Mouse (Mus musculus) C2C12 (cell line): ENCODE measurements at regions not wholly inside any gene's neighbourhood (a gene's known extent, or its start where the extent isn't known, plus 50 kb on each side); places are given as distances from the start of the nearest gene placed in this dataset.

Source experiments
- H3K27me3 ChIP-seq: one replicate; pipeline ENCODE4 v1.6.1; 2011; ENCODE audit not compliant: control insufficient read depth, insufficient read depth, insufficient read length
- H3K36me3 ChIP-seq: one replicate; pipeline ENCODE4 v1.6.1; 2011; ENCODE audit not compliant: control insufficient read depth, insufficient read depth
- H3K4me3 ChIP-seq: one replicate; pipeline ENCODE4 v1.5.1; 2011; ENCODE audit warnings: mild to moderate bottlenecking, control low read depth; ENCODE audit not compliant: poor library complexity, insufficient read depth, severe bottlenecking
- H3K79me2 ChIP-seq: one replicate; pipeline ENCODE4 v1.6.1; 2011; ENCODE audit not compliant: control insufficient read depth, insufficient read depth
- H3K79me3 ChIP-seq: one replicate; pipeline ENCODE4 v1.6.1; 2011; ENCODE audit warnings: low read depth, control low read depth
- H3ac ChIP-seq: one replicate; pipeline ENCODE3; 2011; ENCODE audit warnings: low read depth; ENCODE audit not compliant: control insufficient read depth, insufficient read length
- CEBPB ChIP-seq: IDR thresholded peaks from one replicate; pipeline ENCODE4 v1.6.1; 2011; ENCODE audit warnings: low read depth, mild to moderate bottlenecking, control low read depth, moderate library complexity
- CTCF ChIP-seq: IDR thresholded peaks from one replicate; pipeline ENCODE4 v1.5.1; 2011; ENCODE audit not compliant: control insufficient read depth, insufficient read depth, insufficient read length
- FOSL1 ChIP-seq: IDR thresholded peaks from one replicate; pipeline ENCODE4 v1.8.0; 2011; ENCODE audit warnings: mild to moderate bottlenecking, low read length; ENCODE audit not compliant: poor library complexity, insufficient read depth, severe bottlenecking
- MAX ChIP-seq: IDR thresholded peaks from one replicate; pipeline ENCODE4 v1.6.1; 2011; ENCODE audit warnings: mild to moderate bottlenecking, control low read depth
- MYOD1 ChIP-seq: IDR thresholded peaks from one replicate; pipeline ENCODE4 v1.6.1; 2011; ENCODE audit warnings: low read depth; ENCODE audit not compliant: control insufficient read depth, insufficient read length
- MYOG ChIP-seq: IDR thresholded peaks from one replicate; pipeline ENCODE4 v1.6.1; 2011; ENCODE audit not compliant: control insufficient read depth, insufficient read length; ENCODE audit errors: extremely low read depth
- USF1 ChIP-seq: IDR thresholded peaks from one replicate; pipeline ENCODE4 v1.6.1; 2011; ENCODE audit warnings: low read depth, mild to moderate bottlenecking, control low read depth, moderate library complexity

DNA sequence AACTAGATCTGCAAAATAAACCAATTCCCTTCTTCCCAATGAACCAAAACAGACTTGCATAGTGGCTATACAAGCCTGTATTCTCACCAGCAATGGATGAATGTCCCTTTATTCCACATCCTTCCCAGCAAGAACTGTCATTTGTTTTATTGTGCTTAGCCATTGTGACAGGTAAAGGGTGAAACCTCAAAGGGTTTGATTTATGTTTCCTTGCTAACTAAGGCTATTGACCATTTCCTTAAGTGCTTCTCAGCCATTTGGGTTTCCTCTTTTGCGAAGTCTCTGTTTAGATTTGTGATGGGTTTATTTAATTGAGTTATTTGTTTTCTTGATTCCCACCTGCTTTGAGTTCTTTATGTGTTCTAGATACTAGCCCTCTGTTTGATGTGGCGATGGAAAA is 281.5 kb downstream of the Klf6 start:
- Histone ChIP-seq H3K79me3 (no peaks in the 10 kb centered on the region), H3K36me3 (no peaks in the 10 kb centered on the region), H3K27me3 (no peaks in the 10 kb centered on the region), H3ac (no peak overlapping the region), H3K79me2 (no peaks in the 10 kb centered on the region), H3K4me3 (no peak overlapping the region)
- no peak for TF ChIP-seq MYOG
- TF ChIP-seq CTCF = no peak
- TF ChIP-seq CEBPB = no peak
- TF ChIP-seq MAX = no peak
- no peak for TF ChIP-seq USF1
- no peak for TF ChIP-seq FOSL1
- no peak for TF ChIP-seq MYOD1

DNA sequence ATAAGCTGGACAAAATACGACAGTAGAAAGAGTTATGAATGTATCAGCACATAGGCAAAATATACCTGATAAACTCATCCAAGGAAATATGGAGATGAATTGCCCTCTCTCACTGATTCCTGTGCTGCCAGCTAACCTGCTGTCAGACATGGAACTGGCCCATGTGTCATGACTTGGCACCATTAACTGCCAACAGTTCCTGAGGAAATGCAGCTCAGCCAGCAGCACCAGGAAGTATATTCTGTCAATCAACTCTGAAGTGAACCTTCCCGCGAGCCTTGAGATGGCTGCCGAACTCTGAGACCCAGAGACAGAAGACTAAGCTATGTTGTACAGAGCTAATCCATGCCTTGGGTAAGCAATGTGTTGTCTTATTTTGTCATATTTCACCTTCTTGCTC is 292.4 kb downstream of the Klf6 start:
- TF ChIP-seq CEBPB (no peak), MYOD1 (no peak), MYOG (no peak), CTCF (no peak), USF1 (no peak), MAX (no peak), FOSL1 (no peak)
- Histone ChIP-seq H3K36me3 (no peaks in the 10 kb centered on the region), H3ac (no peak overlapping the region), H3K79me2 (no peaks in the 10 kb centered on the region), H3K79me3 (no peaks in the 10 kb centered on the region), H3K27me3 (no peaks in the 10 kb centered on the region), H3K4me3 (no peak overlapping the region)

DNA sequence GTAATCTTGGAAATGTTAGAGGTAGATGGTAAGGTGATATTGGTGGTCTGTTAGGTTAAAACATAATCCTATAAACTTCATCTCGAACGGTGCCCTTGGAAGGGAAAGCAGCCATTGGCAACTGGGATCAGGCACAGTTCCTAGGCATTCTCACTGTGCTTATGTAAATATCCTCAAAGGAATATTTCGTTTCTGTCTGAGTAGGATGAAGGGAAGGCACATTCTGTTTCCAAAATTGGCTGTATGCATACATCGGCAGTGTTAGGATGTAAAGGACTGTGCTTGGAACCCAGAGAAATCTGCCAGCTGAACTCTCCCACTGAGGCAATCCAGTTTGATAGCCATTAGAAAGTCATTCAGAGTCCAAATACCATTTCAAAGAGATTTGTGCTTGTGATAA is 294.9 kb downstream of the Klf6 start:
- H3K4me3 ChIP-seq = no peak overlapping the region
- TF ChIP-seq FOSL1 (no peak), MYOG (no peak), USF1 (no peak), CEBPB (no peak), MAX (no peak), MYOD1 (no peak), CTCF (no peak)
- H3K79me2 ChIP-seq = no peaks in the 10 kb centered on the region
- no peak overlapping the region for H3ac ChIP-seq
- no peaks in the 10 kb centered on the region for H3K36me3 ChIP-seq
- no peaks in the 10 kb centered on the region for H3K79me3 ChIP-seq
- H3K27me3 ChIP-seq = no peaks in the 10 kb centered on the region

DNA sequence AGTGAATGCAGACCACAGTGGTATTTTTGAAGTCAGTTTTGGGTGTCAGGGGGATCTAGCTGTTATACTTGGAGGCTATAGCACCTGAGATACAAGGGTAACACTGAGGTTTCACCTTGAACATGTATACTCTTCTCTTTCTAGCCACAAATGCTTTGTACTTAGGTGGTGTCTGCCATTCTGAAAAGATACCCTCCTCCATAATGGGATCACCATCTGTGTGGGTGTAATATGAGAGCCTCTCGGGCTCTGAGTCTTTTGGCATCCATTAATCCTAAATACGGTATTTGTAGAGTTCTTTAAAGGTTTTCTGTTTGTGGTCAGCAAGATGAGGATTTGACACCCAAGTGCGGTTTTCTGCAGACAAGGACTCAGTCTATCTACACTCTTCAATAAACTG is 295.7 kb downstream of the Klf6 start:
- Histone ChIP-seq H3K4me3 (no peak overlapping the region), H3K79me2 (no peaks in the 10 kb centered on the region), H3K27me3 (no peaks in the 10 kb centered on the region), H3K36me3 (no peaks in the 10 kb centered on the region), H3K79me3 (no peaks in the 10 kb centered on the region), H3ac (no peak overlapping the region)
- no peak for TF ChIP-seq CTCF
- no peak for TF ChIP-seq MYOD1
- no peak for TF ChIP-seq MAX
- TF ChIP-seq CEBPB = no peak
- TF ChIP-seq MYOG = no peak
- no peak for TF ChIP-seq USF1
- TF ChIP-seq FOSL1 = no peak

DNA sequence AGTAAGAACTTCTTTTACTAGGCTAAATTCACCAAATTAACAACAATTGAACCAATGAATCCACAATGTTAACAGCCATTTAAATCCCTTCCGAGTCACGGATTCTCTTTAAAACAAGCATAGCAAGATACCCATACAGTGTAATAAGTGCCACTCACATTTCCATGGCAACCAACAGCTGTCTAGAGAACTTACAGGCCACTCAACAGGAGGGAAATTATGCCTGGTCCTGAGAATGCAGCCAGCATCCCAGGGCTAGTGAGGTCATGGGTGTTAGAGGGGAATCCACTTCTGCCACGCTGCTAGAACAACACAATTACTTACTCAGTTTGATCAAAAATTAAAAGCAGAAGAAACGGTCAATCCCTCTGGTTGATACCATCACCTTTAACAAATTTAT is 296.7 kb downstream of the Klf6 start:
- no peak for TF ChIP-seq FOSL1
- no peak for TF ChIP-seq CEBPB
- TF ChIP-seq USF1 = no peak
- no peak for TF ChIP-seq CTCF
- TF ChIP-seq MYOG = no peak
- no peak for TF ChIP-seq MYOD1

DNA sequence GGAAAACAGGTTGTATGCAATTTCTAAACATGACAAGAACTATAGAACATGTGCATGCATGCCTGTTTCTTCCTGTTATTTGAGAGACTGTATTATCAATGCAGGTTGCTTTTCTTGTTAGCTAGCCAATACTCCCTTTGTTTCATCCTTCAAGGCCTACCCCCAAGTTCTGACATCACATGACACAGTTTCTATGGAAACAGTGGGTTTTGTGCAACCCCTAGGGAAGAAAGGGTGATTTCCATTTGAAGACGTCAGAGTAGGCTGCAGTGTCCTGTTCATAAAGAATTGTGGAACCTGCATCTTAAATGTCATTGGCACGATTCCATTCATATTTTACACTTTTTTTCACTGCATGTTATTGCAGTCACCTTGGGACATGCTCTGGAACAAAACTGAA is 298.1 kb downstream of the Klf6 start:
- Histone ChIP-seq H3K27me3 (no peaks in the 10 kb centered on the region), H3K79me3 (no peaks in the 10 kb centered on the region), H3K79me2 (no peaks in the 10 kb centered on the region), H3ac (no peak overlapping the region), H3K4me3 (no peak overlapping the region), H3K36me3 (no peaks in the 10 kb centered on the region)
- no peak for TF ChIP-seq MAX

More for the DNA sequence above, 296.7 kb downstream of the Klf6 start:
- Histone ChIP-seq H3K79me3 (no peaks in the 10 kb centered on the region), H3ac (no peak overlapping the region), H3K4me3 (no peak overlapping the region), H3K36me3 (no peaks in the 10 kb centered on the region), H3K27me3 (no peaks in the 10 kb centered on the region), H3K79me2 (no peaks in the 10 kb centered on the region)
